In the genomic region with DNA sequence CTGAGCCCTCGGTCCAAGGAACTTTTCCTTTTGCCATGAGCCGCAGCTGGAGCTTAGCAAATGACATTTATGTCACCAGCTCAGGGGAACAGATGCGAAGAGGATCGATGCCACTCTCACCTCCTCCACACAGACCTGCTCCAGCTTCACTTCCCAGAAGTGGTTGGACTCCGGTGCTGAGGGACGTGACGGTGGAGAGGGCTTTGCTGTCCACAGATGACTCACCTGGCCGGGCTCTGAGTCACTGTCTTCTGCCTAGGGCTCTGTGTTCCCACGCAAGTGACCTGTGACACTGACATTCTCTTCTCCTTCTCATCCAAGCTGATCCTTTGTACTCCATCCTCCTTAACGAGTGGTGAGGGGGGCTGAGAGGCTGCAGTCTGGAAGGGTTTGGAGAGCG, we compare ENCODE assay signal across 17 mouse cellular contexts. TPM values are rescaled to one million over a fixed set of nuclear protein-coding genes. Genes with fewer than 3 reads are reported as not detected.
DNase-seq lines count a peak whose midpoint lies in the region; ATAC-seq and TF ChIP-seq lines count a peak whose summit lies in the region.
"Had no signal": no experiment of that assay in that cellular context is flagged by ENCODE, and none has a peak within 500 bp of the region (broad histone marks: within the 10 kb centered on the region; RNA-seq: fewer than 3 reads in every experiment).

No protein-coding gene starts in this region.

- no peaks in the 10 kb centered on the region for H3K27me3 ChIP-seq in Patski
- H3K27me3 ChIP-seq in hindbrain, embryonic 16.5 days (replicated peaks; ENCODE audit: control insufficient read depth, insufficient read depth, low read length) = no peaks in the 10 kb centered on the region
- H3K27me3 ChIP-seq: CH12.LX; heart, embryonic 15.5 days; hindbrain, embryonic 12.5 days; limb, embryonic 13.5 days had no signal

- H3K4me3 ChIP-seq in hindbrain, embryonic 16.5 days (ENCODE audit: low read length) = no peak overlapping the region
- H3K4me3 ChIP-seq: heart, embryonic 15.5 days; hindbrain, embryonic 12.5 days; limb, embryonic 13.5 days had no signal

- no peak overlapping the region for H3K27ac ChIP-seq in hindbrain, embryonic 16.5 days (ENCODE audit: low read depth, low read length)
- H3K27ac ChIP-seq: heart, embryonic 15.5 days; hindbrain, embryonic 12.5 days; limb, embryonic 13.5 days had no signal

- in situ Hi-C loops in Patski (cut with MboI; ENCODE audit: low pct_unique_long_range_greater_than_20kb) = no loop called here

- H3K4me2 ChIP-seq in hindbrain, embryonic 16.5 days (ENCODE audit: low read length) = no peak overlapping the region
- H3K4me2 ChIP-seq: heart, embryonic 15.5 days; hindbrain, embryonic 12.5 days; limb, embryonic 13.5 days; midbrain, embryonic 11.5 days had no signal

- no peaks in the 10 kb centered on the region for H3K36me3 ChIP-seq in hindbrain, embryonic 16.5 days (ENCODE audit: control insufficient read depth, insufficient read depth, low read length)
- H3K36me3 ChIP-seq: hindbrain, embryonic 12.5 days had no signal

- no peaks in the 10 kb centered on the region for H3K4me1 ChIP-seq in hindbrain, embryonic 16.5 days (ENCODE audit: control insufficient read depth, insufficient read depth, low read depth, low read length)
- H3K4me1 ChIP-seq: hindbrain, embryonic 12.5 days had no signal

- no peaks in the 10 kb centered on the region for H3K9me3 ChIP-seq in hindbrain, embryonic 16.5 days (ENCODE audit: control insufficient read depth, low read length)
- H3K9me3 ChIP-seq: heart, embryonic 15.5 days; hindbrain, embryonic 12.5 days; limb, embryonic 13.5 days had no signal

- CTCF ChIA-PET in Patski (lab: Charles Lee) = interaction anchor here (1.1 kb wide), 1 partner anchor 23 kb away, joined by 4 read pairs; no protein-coding TSS in a partner anchor

- no peak overlapping the region for H3K9ac ChIP-seq in hindbrain, embryonic 16.5 days (ENCODE audit: low read depth, low read length)
- H3K9ac ChIP-seq: heart, embryonic 15.5 days; hindbrain, embryonic 12.5 days; limb, embryonic 13.5 days had no signal

- DNase-seq in heart, adult 11 months = peak; percentile 83
- no peak for DNase-seq in heart, adult 18-20 months
- DNase-seq in 416B (ENCODE audit: low read depth) (peak; percentile 20), Patski (ENCODE audit: low read depth, low spot score) (peak; percentile 42)
- DNase-seq in left cerebral cortex, postnatal 36 days (ENCODE audit: low spot score in 2 of 2) = peak; percentile 44 to 50
- no peak for DNase-seq in heart, postnatal 14 days
- DNase-seq: kidney, postnatal 10 days; layer of hippocampus, adult 9-11 months; lung, postnatal 36 days had no signal

- intact Hi-C loops in left cerebral cortex, postnatal 36 days (cut with DNase I) = no loop called here
- intact Hi-C loops in heart, postnatal 14 days (cut with DNase I) = no loop called here

- POLR2A ChIA-PET in Patski (lab: Charles Lee) = no interaction called here

- peak; percentile 26 for ATAC-seq in Patski
- ATAC-seq in hindbrain, embryonic 16.5 days = no peak
- ATAC-seq: intestine, postnatal 0 days had no signal

- no peak for TF ChIP-seq CTCF in Patski (IDR thresholded peaks at IDR 0.05)

- WGBS in hindbrain, embryonic 16.5 days = 81% methylated on average over 11 of the region's 11 CpGs

RNA-seq across cellular contexts. Expression of gene Rab15, which starts 40.9 kb away (rescaled TPM):
- total RNA-seq in heart, adult 18-20 months (2021) = under 1 TPM; 0.42 to 0.62 TPM
- polyA plus RNA-seq in Patski (2021) = 0.58 TPM
- total RNA-seq in left cerebral cortex, postnatal 36 days (2021) = 100 to 1,000 TPM; 258 TPM
- polyA plus RNA-seq in hindbrain, embryonic 16.5 days (2015; fragmentation: Nextera tagmentation; extraction: Ambion mirVana) = 59.2 and 59.9 TPM in 2 replicates
- 1 to 10 TPM in 1 of 2 experiments, under 1 TPM in 1; 0.86 to 1.8 TPM for total RNA-seq in heart, postnatal 14 days (2021)
- total RNA-seq: neutrophil, adult 5-6 weeks had no signal

Comparison
In these comparisons a context has a peak if more than half of its experiments do, and no peak if none do; other contexts are left out.
1. DNase-seq: peak in heart, adult 11 months (single experiment), 416B (single experiment), Patski (single experiment) and left cerebral cortex, postnatal 36 days (2 of 2); none in heart, adult 18-20 months (0 of 2) and heart, postnatal 14 days (0 of 2).
2. RNA of gene Rab15, which starts 40.9 kb away (total RNA-seq): 258 TPM in left cerebral cortex, postnatal 36 days; 0.86 to 1.8 TPM in heart, postnatal 14 days and 0.42 to 0.62 TPM in heart, adult 18-20 months; every median in the first group is over 10 times any median in the second.